In genomic region chr11:105123986-105124385, GRCm38 (mm10) we compare ENCODE assay signal across 8 mouse cellular contexts. TPM values are rescaled to one million over a fixed set of nuclear protein-coding genes. Genes with fewer than 3 reads are reported as not detected.
DNase-seq lines count a peak whose midpoint lies in the region; ATAC-seq and TF ChIP-seq lines count a peak whose summit lies in the region.

No protein-coding gene starts in this region.

- 11% methylated on average over 9 of the region's 9 CpGs for WGBS in intestine, embryonic 16.5 days
- whole genome bisulfite sequencing in liver, postnatal 0 days (ENCODE audit: insufficient replicate concordance): 8% methylated on average over 9 of the region's 9 CpGs

- H3K27ac ChIP-seq in layer of hippocampus, adult 2 months: no peak overlapping the region
- no peak overlapping the region for H3K27ac ChIP-seq in intestine, embryonic 16.5 days (ENCODE audit: low read length)
- peak overlapping the region; percentile 36; the same call in 1 of the 2 replicates for H3K27ac ChIP-seq in liver, postnatal 0 days (ENCODE audit: low read depth)

- H3K9ac ChIP-seq in intestine, embryonic 16.5 days (ENCODE audit: low read depth, low read length): no peak overlapping the region
- no peak overlapping the region for H3K9ac ChIP-seq in liver, postnatal 0 days (replicated peaks)

- no peaks in the 10 kb centered on the region for H3K36me3 ChIP-seq in intestine, embryonic 16.5 days (ENCODE audit: control insufficient read depth, insufficient read depth, low read length)
- H3K36me3 ChIP-seq in liver, postnatal 0 days (replicated peaks; ENCODE audit: insufficient read depth, low read length): peaks cover 1% of the 10 kb centered on the region; the same call in 1 of the 2 replicates

- no peak overlapping the region for H3K4me3 ChIP-seq in layer of hippocampus, adult 2 months
- H3K4me3 ChIP-seq in intestine, embryonic 16.5 days (ENCODE audit: low read length): no peak overlapping the region
- H3K4me3 ChIP-seq in liver, postnatal 0 days (ENCODE audit: low read depth, low read length): no peak overlapping the region

- no peak for DNase-seq in layer of hippocampus, adult 2 months (ENCODE audit: low spot score in 2 of 2)
- DNase-seq in layer of hippocampus, adult 8-10 months (ENCODE audit: low spot score in 2 of 2): no peak
- DNase-seq in MN1 (ENCODE audit: low spot score): peak; percentile 59
- peak; percentile 87 for DNase-seq in embryo, embryonic 11 days
- peak; percentile 75 for DNase-seq in liver, postnatal 0 days
- DNase-seq in retina, embryonic 14.5 days (ENCODE audit: low spot score): peak; percentile 82
- DNase-seq in ovary, postnatal 36 days (ENCODE audit: low spot score): no peak

- no peaks in the 10 kb centered on the region for H3K9me3 ChIP-seq in intestine, embryonic 16.5 days (ENCODE audit: control insufficient read depth, low read length)
- no peaks in the 10 kb centered on the region for H3K9me3 ChIP-seq in liver, postnatal 0 days (ENCODE audit: low read length)

- H3K27me3 ChIP-seq in intestine, embryonic 16.5 days (replicated peaks; ENCODE audit: control insufficient read depth, insufficient read depth, low read length): no peaks in the 10 kb centered on the region
- H3K27me3 ChIP-seq in liver, postnatal 0 days (ENCODE audit: insufficient read depth, low read length): no peaks in the 10 kb centered on the region

- peak; percentile 76 for TF ChIP-seq CTCF in layer of hippocampus, adult 2 months (conservative IDR thresholded peaks at IDR 0.05)
- peak; percentile 91 for TF ChIP-seq CTCF in liver, postnatal 0 days (IDR thresholded peaks at IDR 0.05; ENCODE audit: low read depth)

- peaks cover 10% of the 10 kb centered on the region for H3K4me1 ChIP-seq in intestine, embryonic 16.5 days (ENCODE audit: control insufficient read depth, insufficient read depth, low read length)
- H3K4me1 ChIP-seq in liver, postnatal 0 days (ENCODE audit: insufficient read depth): peaks cover 21% of the 10 kb centered on the region

- TF ChIP-seq EP300 in liver, postnatal 0 days (IDR thresholded peaks at IDR 0.05; ENCODE audit: low read depth): no peak

- no peak overlapping the region for H3K4me2 ChIP-seq in intestine, embryonic 16.5 days (ENCODE audit: low read depth, low read length)
- H3K4me2 ChIP-seq in liver, postnatal 0 days (ENCODE audit: low read depth, low read length): peak overlapping the region; percentile 35

- ATAC-seq in intestine, embryonic 16.5 days: peak; percentile 32; the same call in 1 of the 2 replicates
- ATAC-seq in liver, postnatal 0 days: peak; percentile 71

RNA-seq across cellular contexts. Expression of gene Mettl2, which starts 2.2 kb away (rescaled TPM):
- 10 to 100 TPM; 16.8 to 16.9 TPM for total RNA-seq in layer of hippocampus, adult 2 months (2021)
- 10 to 100 TPM; 15.5 to 19.5 (median 17.7) TPM for total RNA-seq in layer of hippocampus, adult 8-10 months (2022)
- 31.3 and 34.2 TPM in 2 replicates for polyA plus RNA-seq in intestine, embryonic 16.5 days (2015; fragmentation: Nextera tagmentation; extraction: Ambion mirVana)
- polyA plus RNA-seq in liver, postnatal 0 days (2015; fragmentation: Nextera tagmentation; extraction: Ambion mirVana): 7.7 and 9.3 TPM in 2 replicates

RNA-seq across cellular contexts. Expression of gene Gm10842, which starts 22.7 kb away (rescaled TPM):
- not detected for total RNA-seq in layer of hippocampus, adult 2 months (2021)
- total RNA-seq in layer of hippocampus, adult 8-10 months (2022): not detected
- polyA plus RNA-seq in intestine, embryonic 16.5 days (2015; fragmentation: Nextera tagmentation; extraction: Ambion mirVana): not detected in 2 replicates
- not detected in 2 replicates for polyA plus RNA-seq in liver, postnatal 0 days (2015; fragmentation: Nextera tagmentation; extraction: Ambion mirVana)

RNA-seq across cellular contexts. Expression of gene Tlk2, which starts 54.6 kb away (rescaled TPM):
- 10 to 100 TPM; 47.9 to 50.9 TPM for total RNA-seq in layer of hippocampus, adult 2 months (2021)
- 10 to 100 TPM; 48.1 to 53.5 (median 53.0) TPM for total RNA-seq in layer of hippocampus, adult 8-10 months (2022)
- polyA plus RNA-seq in intestine, embryonic 16.5 days (2015; fragmentation: Nextera tagmentation; extraction: Ambion mirVana): 8.4 and 9.3 TPM in 2 replicates
- 5.3 and 6.4 TPM in 2 replicates for polyA plus RNA-seq in liver, postnatal 0 days (2015; fragmentation: Nextera tagmentation; extraction: Ambion mirVana)

Comparison
In these comparisons a context has a peak if more than half of its experiments do, and no peak if none do; other contexts are left out.
1. DNase-seq: peak in MN1 (single experiment), embryo, embryonic 11 days (single experiment), liver, postnatal 0 days (single experiment) and retina, embryonic 14.5 days (single experiment); none in layer of hippocampus, adult 2 months (0 of 2), layer of hippocampus, adult 8-10 months (0 of 2) and ovary, postnatal 36 days (single experiment).